11 mouse cellular contexts compared by ENCODE assay signal in genomic region chr10:81202978-81203720, GRCm38 (mm10). TPM values are rescaled to one million over a fixed set of nuclear protein-coding genes. Genes with fewer than 3 reads are reported as not detected.
DNase-seq lines count a peak whose midpoint lies in the region; ATAC-seq and TF ChIP-seq lines count a peak whose summit lies in the region.
"Had no signal": no experiment of that assay in that cellular context is flagged by ENCODE, and none has a peak within 500 bp of the region (broad histone marks: within the 10 kb centered on the region; RNA-seq: fewer than 3 reads in every experiment).

No protein-coding gene starts in this region.

- H3K27me3 ChIP-seq in midbrain, embryonic 14.5 days (ENCODE audit: control insufficient read depth, insufficient read depth, low read length): no peaks in the 10 kb centered on the region
- peaks cover 18% of the 10 kb centered on the region; the same call in 1 of the 2 replicates for H3K27me3 ChIP-seq in midbrain, embryonic 10.5 days (ENCODE audit: low read depth, poor library complexity, severe bottlenecking)
- peaks cover 35% of the 10 kb centered on the region for H3K27me3 ChIP-seq in liver, embryonic 13.5 days
- H3K27me3 ChIP-seq in stomach, postnatal 0 days (ENCODE audit: control insufficient read depth, insufficient read depth, low read length): no peaks in the 10 kb centered on the region

- ATAC-seq in CD4-positive, CD25-positive, alpha-beta regulatory T cell, adult 4 months: no peak
- no peak for ATAC-seq in midbrain, embryonic 14.5 days (ENCODE audit: low FRiP score, low TSS enrichment)
- peak; percentile 85 for ATAC-seq in liver, embryonic 13.5 days (ENCODE audit: low read depth)
- ATAC-seq in stomach, postnatal 0 days (ENCODE audit: low FRiP score, low TSS enrichment): peak; percentile 83

- H3K36me3 ChIP-seq in midbrain, embryonic 14.5 days (ENCODE audit: control insufficient read depth, insufficient read depth, low read length): peaks cover 36% of the 10 kb centered on the region
- H3K36me3 ChIP-seq in midbrain, embryonic 10.5 days: peaks cover 5% of the 10 kb centered on the region; the same call in 1 of the 2 replicates
- H3K36me3 ChIP-seq in liver, embryonic 13.5 days: no peaks in the 10 kb centered on the region
- H3K36me3 ChIP-seq in stomach, postnatal 0 days (ENCODE audit: control insufficient read depth, insufficient read depth, low read length): no peaks in the 10 kb centered on the region

- H3K27ac ChIP-seq in midbrain, embryonic 14.5 days (replicated peaks; ENCODE audit: low read depth, low read length): peak overlapping the region; percentile 41
- H3K27ac ChIP-seq in midbrain, embryonic 10.5 days (replicated peaks): no peak overlapping the region
- peak overlapping the region; percentile 55; the same call in 1 of the 2 replicates for H3K27ac ChIP-seq in liver, embryonic 13.5 days
- H3K27ac ChIP-seq in stomach, postnatal 0 days (replicated peaks): no peak overlapping the region

- peak; percentile 39 for DNase-seq in CD4-positive, CD25-positive, alpha-beta regulatory T cell, adult 2 months (ENCODE audit: low read depth, low spot score)
- no peak for DNase-seq in midbrain, embryonic 14.5 days
- DNase-seq in midbrain, embryonic 10.5 days (ENCODE audit: low spot score): no peak
- peak; percentile 77 for DNase-seq in liver, embryonic 13.5 days
- DNase-seq in stomach, postnatal 0 days (ENCODE audit: low spot score): peak; percentile 86
- no peak for DNase-seq in B cell, adult 2 months
- DNase-seq in kidney, adult 18-20 months: no peak
- DNase-seq: cerebellum, postnatal 36 days; kidney, postnatal 25 days had no signal

- no peak overlapping the region for H3K4me3 ChIP-seq in midbrain, embryonic 14.5 days (replicated peaks; ENCODE audit: low read depth, low read length)
- H3K4me3 ChIP-seq in midbrain, embryonic 10.5 days: no peak overlapping the region
- no peak overlapping the region for H3K4me3 ChIP-seq in liver, embryonic 13.5 days (replicated peaks)
- H3K4me3 ChIP-seq in stomach, postnatal 0 days (ENCODE audit: low read depth, low read length): no peak overlapping the region

- WGBS in midbrain, embryonic 14.5 days: 71% methylated on average over 8 of the region's 8 CpGs
- WGBS in midbrain, embryonic 10.5 days: 74% methylated on average over 8 of the region's 8 CpGs
- 22% methylated on average over 8 of the region's 8 CpGs for WGBS in liver, embryonic 13.5 days (ENCODE audit: insufficient replicate concordance)
- 64% methylated on average over 8 of the region's 8 CpGs for WGBS in stomach, postnatal 0 days

- no peaks in the 10 kb centered on the region for H3K9me3 ChIP-seq in midbrain, embryonic 14.5 days (ENCODE audit: control insufficient read depth, low read length)
- H3K9me3 ChIP-seq in midbrain, embryonic 10.5 days (replicated peaks): no peaks in the 10 kb centered on the region
- no peaks in the 10 kb centered on the region for H3K9me3 ChIP-seq in liver, embryonic 13.5 days (replicated peaks)
- H3K9me3 ChIP-seq in stomach, postnatal 0 days (ENCODE audit: control insufficient read depth, low read length): no peaks in the 10 kb centered on the region

- no peaks in the 10 kb centered on the region for H3K4me1 ChIP-seq in midbrain, embryonic 14.5 days (ENCODE audit: control insufficient read depth, insufficient read depth, low read length)
- H3K4me1 ChIP-seq in midbrain, embryonic 10.5 days: peaks cover 4% of the 10 kb centered on the region; the same call in 1 of the 2 replicates
- peaks cover 24% of the 10 kb centered on the region for H3K4me1 ChIP-seq in liver, embryonic 13.5 days (replicated peaks)
- H3K4me1 ChIP-seq in stomach, postnatal 0 days (replicated peaks; ENCODE audit: control insufficient read depth, insufficient read depth): no peaks in the 10 kb centered on the region

- TF ChIP-seq CTCF in stomach, postnatal 0 days (IDR thresholded peaks at IDR 0.05; ENCODE audit: low read depth): 0 out of 2 replicates have a peak, but pooled peaks have one; percentile 4

- H3K4me2 ChIP-seq in midbrain, embryonic 14.5 days (ENCODE audit: low read length): no peak overlapping the region
- no peak overlapping the region for H3K4me2 ChIP-seq in liver, embryonic 13.5 days
- no peak overlapping the region for H3K4me2 ChIP-seq in stomach, postnatal 0 days (replicated peaks; ENCODE audit: low read depth)

- no peak overlapping the region for H3K9ac ChIP-seq in midbrain, embryonic 14.5 days (replicated peaks; ENCODE audit: low read length)
- H3K9ac ChIP-seq in liver, embryonic 13.5 days: peak overlapping the region; percentile 17; the same call in 1 of the 2 replicates
- no peak overlapping the region for H3K9ac ChIP-seq in stomach, postnatal 0 days (ENCODE audit: low read length)

- TF ChIP-seq EP300 in stomach, postnatal 0 days (optimal IDR thresholded peaks at IDR 0.05): no peak

RNA-seq across cellular contexts. Expression of gene Nmrk2, which starts 1.3 kb away (rescaled TPM):
- polyA plus RNA-seq in CD4-positive, CD25-positive, alpha-beta regulatory T cell, adult 4 months (2017; shearing (Covaris generic)): under 1 TPM; 0.31 to 0.44 TPM
- not detected in 2 replicates for polyA plus RNA-seq in midbrain, embryonic 14.5 days (2014; fragmentation: Nextera tagmentation; extraction: Ambion mirVana)
- not detected in 2 replicates for polyA plus RNA-seq in midbrain, embryonic 10.5 days (2016; fragmentation: Nextera tagmentation; extraction: Ambion mirVana)
- polyA plus RNA-seq in liver, embryonic 13.5 days (2015; fragmentation: Nextera tagmentation; extraction: Ambion mirVana): not detected in 2 replicates
- 0.07 TPM in 1 of 2 replicates, not detected in the other for polyA plus RNA-seq in stomach, postnatal 0 days (2015; fragmentation: Nextera tagmentation; extraction: Ambion mirVana)

RNA-seq across cellular contexts. Expression of gene 4930442H23Rik, which starts 19.5 kb away (rescaled TPM):
- not detected for polyA plus RNA-seq in CD4-positive, CD25-positive, alpha-beta regulatory T cell, adult 4 months (2017; shearing (Covaris generic))
- polyA plus RNA-seq in midbrain, embryonic 14.5 days (2014; fragmentation: Nextera tagmentation; extraction: Ambion mirVana): 0.23 TPM in 1 of 2 replicates, not detected in the other
- 0.09 TPM in 1 of 2 replicates, not detected in the other for polyA plus RNA-seq in midbrain, embryonic 10.5 days (2016; fragmentation: Nextera tagmentation; extraction: Ambion mirVana)
- 0.08 TPM in 1 of 2 replicates, not detected in the other for polyA plus RNA-seq in liver, embryonic 13.5 days (2015; fragmentation: Nextera tagmentation; extraction: Ambion mirVana)
- 0.07 TPM in 1 of 2 replicates, not detected in the other for polyA plus RNA-seq in stomach, postnatal 0 days (2015; fragmentation: Nextera tagmentation; extraction: Ambion mirVana)
- polyA plus RNA-seq: limb, embryonic 11.5 days had no signal

RNA-seq across cellular contexts. Expression of gene Dapk3, which starts 20.3 kb away (rescaled TPM):
- 1 to 10 TPM; 1.3 to 2.6 TPM for polyA plus RNA-seq in CD4-positive, CD25-positive, alpha-beta regulatory T cell, adult 4 months (2017; shearing (Covaris generic))
- 63.3 and 66.9 TPM in 2 replicates for polyA plus RNA-seq in midbrain, embryonic 14.5 days (2014; fragmentation: Nextera tagmentation; extraction: Ambion mirVana)
- 52.7 and 53.3 TPM in 2 replicates for polyA plus RNA-seq in midbrain, embryonic 10.5 days (2016; fragmentation: Nextera tagmentation; extraction: Ambion mirVana)
- 19.3 and 20.9 TPM in 2 replicates for polyA plus RNA-seq in liver, embryonic 13.5 days (2015; fragmentation: Nextera tagmentation; extraction: Ambion mirVana)
- polyA plus RNA-seq in stomach, postnatal 0 days (2015; fragmentation: Nextera tagmentation; extraction: Ambion mirVana): 44.6 and 51.8 TPM in 2 replicates

RNA-seq across cellular contexts. Expression of gene Eef2, which starts 26.7 kb away (rescaled TPM):
- polyA plus RNA-seq in CD4-positive, CD25-positive, alpha-beta regulatory T cell, adult 4 months (2017; shearing (Covaris generic)): 1,000 to 10,000 TPM in 1 of 2 experiments, 100 to 1,000 TPM in 1; 934 to 1,665 TPM
- 479 and 528 TPM in 2 replicates for polyA plus RNA-seq in midbrain, embryonic 14.5 days (2014; fragmentation: Nextera tagmentation; extraction: Ambion mirVana)
- 528 and 571 TPM in 2 replicates for polyA plus RNA-seq in midbrain, embryonic 10.5 days (2016; fragmentation: Nextera tagmentation; extraction: Ambion mirVana)
- 369 and 384 TPM in 2 replicates for polyA plus RNA-seq in liver, embryonic 13.5 days (2015; fragmentation: Nextera tagmentation; extraction: Ambion mirVana)
- 337 and 380 TPM in 2 replicates for polyA plus RNA-seq in stomach, postnatal 0 days (2015; fragmentation: Nextera tagmentation; extraction: Ambion mirVana)

RNA-seq across cellular contexts. Expression of gene Atcay, which starts 27.5 kb away (rescaled TPM):
- polyA plus RNA-seq in CD4-positive, CD25-positive, alpha-beta regulatory T cell, adult 4 months (2017; shearing (Covaris generic)): 1 to 10 TPM; 4.0 to 6.2 TPM
- polyA plus RNA-seq in midbrain, embryonic 14.5 days (2014; fragmentation: Nextera tagmentation; extraction: Ambion mirVana): 82.4 and 118 TPM in 2 replicates
- 8.7 and 17.1 TPM in 2 replicates for polyA plus RNA-seq in midbrain, embryonic 10.5 days (2016; fragmentation: Nextera tagmentation; extraction: Ambion mirVana)
- 0.05 and 0.08 TPM in 2 replicates for polyA plus RNA-seq in liver, embryonic 13.5 days (2015; fragmentation: Nextera tagmentation; extraction: Ambion mirVana)
- polyA plus RNA-seq in stomach, postnatal 0 days (2015; fragmentation: Nextera tagmentation; extraction: Ambion mirVana): 0.64 and 0.91 TPM in 2 replicates

Comparison
In these comparisons a context has a peak if more than half of its experiments do, and no peak if none do; other contexts are left out.
1. H3K27ac ChIP-seq: peak in midbrain, embryonic 14.5 days (single experiment) and liver, embryonic 13.5 days (single experiment); none in midbrain, embryonic 10.5 days (single experiment) and stomach, postnatal 0 days (single experiment).
2. DNase-seq: peak in CD4-positive, CD25-positive, alpha-beta regulatory T cell, adult 2 months (single experiment), liver, embryonic 13.5 days (single experiment) and stomach, postnatal 0 days (single experiment); none in midbrain, embryonic 14.5 days (single experiment), midbrain, embryonic 10.5 days (single experiment), B cell, adult 2 months (0 of 2) and kidney, adult 18-20 months (single experiment).
3. ATAC-seq: peak in liver, embryonic 13.5 days (single experiment) and stomach, postnatal 0 days (single experiment); none in CD4-positive, CD25-positive, alpha-beta regulatory T cell, adult 4 months (single experiment) and midbrain, embryonic 14.5 days (single experiment).